Mouse (Mus musculus) brain, embryonic 14.5 days (tissue): ENCODE measurements around the gene Car12.

Experiments used
- CTCF ChIP-seq: fragments of 200-500 bp; IDR thresholded peaks from 2 replicates; pipeline ENCODE4 v1.5.1; 2012; ENCODE audit warnings: inconsistent platforms, mild to moderate bottlenecking, moderate library complexity, borderline replicate concordance; ENCODE audit not compliant: insufficient read depth, insufficient read length; ENCODE audit errors: extremely low read depth
- POLR2A ChIP-seq: fragments of 200-500 bp; IDR thresholded peaks from 2 replicates; pipeline ENCODE4 v1.6.1; 2012; ENCODE audit warnings: mild to moderate bottlenecking, inconsistent platforms, borderline replicate concordance; ENCODE audit not compliant: poor library complexity, insufficient read depth, insufficient read length, severe bottlenecking; ENCODE audit errors: extremely low read depth

DNA sequence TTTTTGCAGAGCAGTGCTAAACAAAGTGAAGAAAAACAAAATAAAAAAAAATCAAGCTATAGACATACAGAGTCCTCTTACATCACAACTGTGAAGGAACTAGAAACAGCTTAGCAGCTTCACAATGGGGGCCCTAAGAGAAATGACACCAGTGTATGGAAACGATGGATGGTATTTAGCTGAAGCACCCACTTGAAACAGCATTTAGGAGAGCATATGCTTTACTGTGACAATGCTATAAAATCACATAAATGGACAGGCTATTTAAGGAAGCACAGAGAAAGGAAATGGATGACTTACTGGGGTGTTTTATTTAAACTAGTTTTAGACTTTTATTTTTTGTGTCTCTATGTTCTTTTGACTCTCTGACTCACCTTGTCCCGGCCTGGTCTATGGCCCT, 25.8 kb upstream of the Car12 start:
- no peak for TF ChIP-seq CTCF
- no peak for TF ChIP-seq POLR2A
